Comparison of ENCODE assay signal across 8 mouse cellular contexts in genomic region chr1:79861130-79861942, GRCm38 (mm10). TPM values are rescaled to one million over a fixed set of nuclear protein-coding genes. Genes with fewer than 3 reads are reported as not detected.
DNase-seq lines count a peak whose midpoint lies in the region; ATAC-seq and TF ChIP-seq lines count a peak whose summit lies in the region.

Gene Serpine2 (minus strand): TSS chr1:79861180.

- H3K27ac ChIP-seq in embryonic facial prominence, embryonic 10.5 days (replicated peaks), result no peak within 1 kb of the TSS
- peak within 1 kb of the TSS; percentile 64 for H3K27ac ChIP-seq in intestine, embryonic 14.5 days (ENCODE audit: low read depth)
- peak within 1 kb of the TSS; percentile 55; the same call in 1 of the 2 replicates for H3K27ac ChIP-seq in lung, postnatal 0 days (ENCODE audit: low read length)
- peak within 1 kb of the TSS; percentile 34; the same call in 1 of the 2 replicates for H3K27ac ChIP-seq in stomach, embryonic 16.5 days (ENCODE audit: low read length)

- TF ChIP-seq POLR2A in lung, adult 2 months (IDR thresholded peaks at IDR 0.05; ENCODE audit: borderline replicate concordance, extremely low read depth, low read depth, low read length), result no peak

- no peaks in the 10 kb centered on the region for H3K36me3 ChIP-seq in embryonic facial prominence, embryonic 10.5 days (replicated peaks)
- H3K36me3 ChIP-seq in intestine, embryonic 14.5 days (ENCODE audit: control insufficient read depth, insufficient read depth, low read length), result no peaks in the 10 kb centered on the region
- no peaks in the 10 kb centered on the region for H3K36me3 ChIP-seq in lung, postnatal 0 days (ENCODE audit: insufficient read depth, low read length)
- H3K36me3 ChIP-seq in stomach, embryonic 16.5 days (ENCODE audit: control insufficient read depth, insufficient read depth, low read length), result no peaks in the 10 kb centered on the region

- intact Hi-C loops in gastrocnemius, postnatal 36 days (cut with DNase I), result no loop called here

- H3K4me1 ChIP-seq in lung, adult 2 months (ENCODE audit: control insufficient read depth, insufficient read depth, low read length), result peaks cover 12% of the 10 kb centered on the region
- peaks cover 47% of the 10 kb centered on the region for H3K4me1 ChIP-seq in embryonic facial prominence, embryonic 10.5 days
- H3K4me1 ChIP-seq in intestine, embryonic 14.5 days (replicated peaks; ENCODE audit: control insufficient read depth, insufficient read depth, low read length), result peaks cover 34% of the 10 kb centered on the region
- H3K4me1 ChIP-seq in lung, postnatal 0 days (ENCODE audit: insufficient read depth, low read depth, low read length), result peaks cover 13% of the 10 kb centered on the region; the same call in 1 of the 2 replicates
- H3K4me1 ChIP-seq in stomach, embryonic 16.5 days (ENCODE audit: control insufficient read depth, insufficient read depth, low read length), result peaks cover 13% of the 10 kb centered on the region

- WGBS in lung, adult 2 months, result 24% methylated on average over 6 of the region's 6 CpGs
- 53% methylated on average over 6 of the region's 6 CpGs for WGBS in embryonic facial prominence, embryonic 10.5 days
- 19% methylated on average over 6 of the region's 6 CpGs for WGBS in intestine, embryonic 14.5 days
- WGBS in lung, postnatal 0 days, result 14% methylated on average over 6 of the region's 6 CpGs
- WGBS in stomach, embryonic 16.5 days, result 22% methylated on average over 6 of the region's 6 CpGs

- no peak for TF ChIP-seq CTCF in lung, adult 2 months (IDR thresholded peaks at IDR 0.05; ENCODE audit: insufficient read depth, low read length)
- TF ChIP-seq CTCF in lung, postnatal 0 days (IDR thresholded peaks at IDR 0.05), result no peak

- H3K4me2 ChIP-seq in intestine, embryonic 14.5 days (ENCODE audit: low read length), result peak within 1 kb of the TSS; percentile 36
- peak within 1 kb of the TSS; percentile 25; the same call in 1 of the 2 replicates for H3K4me2 ChIP-seq in lung, postnatal 0 days (replicated peaks; ENCODE audit: low read depth, low read length)
- H3K4me2 ChIP-seq in stomach, embryonic 16.5 days (ENCODE audit: low read depth, low read length), result peak within 1 kb of the TSS; percentile 10; the same call in 1 of the 2 replicates

- TF ChIP-seq EP300 in lung, postnatal 0 days (IDR thresholded peaks at IDR 0.05), result no peak

- no peak for DNase-seq in lung, adult 2 months
- no peak for DNase-seq in lung, postnatal 25 days (ENCODE audit: low spot score)
- DNase-seq in embryonic facial prominence, embryonic 10.5 days (ENCODE audit: low spot score), result no peak
- DNase-seq in gastrocnemius, postnatal 36 days, result no peak
- peak; percentile 72 for DNase-seq in intestine, embryonic 14.5 days (ENCODE audit: low spot score)
- DNase-seq in lung, postnatal 0 days (ENCODE audit: low spot score), result peak; percentile 61
- DNase-seq in c-Kit-positive CD71-positive TER-119-positive erythroid progenitor cells, embryonic 14.5 days (ENCODE audit: low spot score), result no peak

- no peak for ATAC-seq in intestine, embryonic 14.5 days (replicated peaks; ENCODE audit: low FRiP score, low TSS enrichment, low read depth)
- no peak for ATAC-seq in lung, postnatal 0 days
- ATAC-seq in stomach, embryonic 16.5 days (ENCODE audit: insufficient read depth, low FRiP score), result no peak

- H3K27me3 ChIP-seq in embryonic facial prominence, embryonic 10.5 days (replicated peaks; ENCODE audit: low read depth, poor library complexity, severe bottlenecking), result peaks cover 13% of the 10 kb centered on the region; the same call in 1 of the 2 replicates
- H3K27me3 ChIP-seq in intestine, embryonic 14.5 days (replicated peaks; ENCODE audit: control insufficient read depth, insufficient read depth, low read length), result no peaks in the 10 kb centered on the region
- H3K27me3 ChIP-seq in lung, postnatal 0 days (replicated peaks; ENCODE audit: insufficient read depth, low read length), result no peaks in the 10 kb centered on the region
- no peaks in the 10 kb centered on the region for H3K27me3 ChIP-seq in stomach, embryonic 16.5 days (ENCODE audit: control insufficient read depth, insufficient read depth, low read length)

- no peak within 1 kb of the TSS for H3K9ac ChIP-seq in intestine, embryonic 14.5 days (ENCODE audit: low read length)
- H3K9ac ChIP-seq in lung, postnatal 0 days (replicated peaks; ENCODE audit: low read depth), result no peak within 1 kb of the TSS
- H3K9ac ChIP-seq in stomach, embryonic 16.5 days (ENCODE audit: low read length), result no peak within 1 kb of the TSS

- no peak within 1 kb of the TSS for H3K4me3 ChIP-seq in lung, adult 2 months (replicated peaks; ENCODE audit: extremely low read depth, low read depth, low read length)
- no peak within 1 kb of the TSS for H3K4me3 ChIP-seq in embryonic facial prominence, embryonic 10.5 days
- H3K4me3 ChIP-seq in intestine, embryonic 14.5 days (ENCODE audit: low read depth, low read length), result no peak within 1 kb of the TSS
- H3K4me3 ChIP-seq in lung, postnatal 0 days (ENCODE audit: low read depth, low read length), result no peak within 1 kb of the TSS
- no peak within 1 kb of the TSS for H3K4me3 ChIP-seq in stomach, embryonic 16.5 days (replicated peaks; ENCODE audit: low read length)

- no peaks in the 10 kb centered on the region for H3K9me3 ChIP-seq in embryonic facial prominence, embryonic 10.5 days
- no peaks in the 10 kb centered on the region for H3K9me3 ChIP-seq in intestine, embryonic 14.5 days (ENCODE audit: control insufficient read depth, low read length)
- H3K9me3 ChIP-seq in lung, postnatal 0 days (ENCODE audit: low read length), result no peaks in the 10 kb centered on the region
- H3K9me3 ChIP-seq in stomach, embryonic 16.5 days (replicated peaks; ENCODE audit: control insufficient read depth, low read length), result no peaks in the 10 kb centered on the region

RNA-seq across cellular contexts. Expression of gene Serpine2, which starts in this region (rescaled TPM):
- polyA plus RNA-seq in lung, adult 2 months (2012; rRNA removed), result 70.9 and 107 TPM in 2 replicates
- 77.5 and 101 TPM in 2 replicates for polyA plus RNA-seq in embryonic facial prominence, embryonic 10.5 days (2016; fragmentation: Nextera tagmentation; extraction: Ambion mirVana)
- 10 to 100 TPM; 72.4 to 78.0 TPM for total RNA-seq in gastrocnemius, postnatal 36 days (2021)
- polyA plus RNA-seq in intestine, embryonic 14.5 days (2014; fragmentation: Nextera tagmentation; extraction: Ambion mirVana), result 112 and 136 TPM in 2 replicates
- 271 and 276 TPM in 2 replicates for polyA plus RNA-seq in lung, postnatal 0 days (2015; fragmentation: Nextera tagmentation; extraction: Ambion mirVana)
- 88.1 and 96.3 TPM in 2 replicates for polyA plus RNA-seq in stomach, embryonic 16.5 days (2015; fragmentation: Nextera tagmentation; extraction: Ambion mirVana)

Comparison
In these comparisons a context has a peak if more than half of its experiments do, and no peak if none do; other contexts are left out.
1. DNase-seq: peak in intestine, embryonic 14.5 days (single experiment) and lung, postnatal 0 days (single experiment); none in lung, adult 2 months (single experiment), lung, postnatal 25 days (single experiment), embryonic facial prominence, embryonic 10.5 days (single experiment), gastrocnemius, postnatal 36 days (0 of 2) and c-Kit-positive CD71-positive TER-119-positive erythroid progenitor cells, embryonic 14.5 days (single experiment).
2. Peak in every context shown above with its lines, with median percentiles within 50 percentile points of each other: H3K4me2 ChIP-seq.